Mouse (Mus musculus) layer of hippocampus, adult 8-10 months (tissue): ENCODE results near the gene Fcor. TPM values are rescaled to one million over a fixed set of nuclear protein-coding genes. Genes with fewer than 3 reads are reported as not detected.

ENCODE experiments used
- DNase-seq, 2 experiments: peaks; one replicate each; pipeline ENCODE4 v3.0.0; 2022; ENCODE audit warnings: low spot score in 2 of 2
- total RNA-seq, 4 experiments: library from RNA; stranded (reverse); gene quantifications; 2 replicates each; pipeline ENCODE4 v1.2.4; 2022

Gene Fcor
- total RNA-seq = 10 to 100 TPM in 3 of 4 experiments, 1 to 10 TPM in 1; 9.9 to 18.1 (median 14.7) TPM

GRCm38 (mm10) chr8:3671980-3672491 is at the start of gene Fcor:
Gene Fcor, minus strand, starts transcription at chr8:3672362.
- peak; percentile 86 to 92 for DNase-seq

- no peak for DNase-seq
These were observed 48.9 kb upstream of the Fcor start for GRCm38 (mm10) chr8:3721041-3721440.

DNA sequence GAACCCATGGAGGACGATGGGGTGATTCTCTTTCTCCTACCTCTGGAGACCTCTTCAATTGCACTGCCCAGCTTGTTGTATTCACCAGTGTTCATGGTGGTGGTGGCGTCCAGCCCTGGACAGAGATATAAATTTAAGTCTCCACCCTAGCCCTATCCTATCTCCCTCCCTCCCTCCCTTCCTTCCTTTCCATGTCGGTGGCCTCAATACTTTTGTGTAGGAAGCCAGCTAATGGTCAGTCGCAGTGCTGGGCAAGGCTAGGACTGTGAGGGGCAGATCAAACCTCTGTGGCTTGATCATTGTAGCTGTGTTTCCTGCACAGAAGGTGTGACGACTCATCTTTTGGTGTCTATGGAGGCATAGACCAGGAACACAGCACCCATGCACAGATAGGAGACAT is 48.4 kb upstream of the Fcor start, which contains the start of gene Clec4g:
TSS of gene Clec4g (minus strand) at position 101 of the 400 bp plus-strand sequence.
- DNase-seq = no peak

DNA sequence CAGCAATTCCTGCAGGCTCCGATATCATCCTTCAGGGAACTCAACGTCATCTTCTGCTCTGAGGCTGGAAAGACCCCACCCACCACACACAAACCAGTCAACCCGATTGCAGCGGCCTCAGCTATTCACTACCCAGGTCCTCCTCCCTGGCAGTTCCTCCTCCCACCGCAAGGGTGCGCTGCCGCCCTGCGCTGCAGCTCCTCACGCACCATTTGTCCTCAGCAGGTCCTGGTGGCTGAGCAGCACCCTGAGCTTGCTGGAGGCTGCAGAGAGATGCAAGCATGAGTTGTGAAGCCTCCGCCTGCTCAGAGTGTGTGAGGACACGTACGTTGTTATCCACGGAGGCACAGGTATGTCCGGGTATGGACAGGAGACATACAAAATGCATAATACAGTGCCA is 46.4 kb upstream of the Fcor start:
- DNase-seq = peak; percentile 12 to 55

GRCm38 (mm10) chr8:3717321-3717954 is 45.3 kb upstream of the Fcor start:
- no peak for DNase-seq

DNA sequence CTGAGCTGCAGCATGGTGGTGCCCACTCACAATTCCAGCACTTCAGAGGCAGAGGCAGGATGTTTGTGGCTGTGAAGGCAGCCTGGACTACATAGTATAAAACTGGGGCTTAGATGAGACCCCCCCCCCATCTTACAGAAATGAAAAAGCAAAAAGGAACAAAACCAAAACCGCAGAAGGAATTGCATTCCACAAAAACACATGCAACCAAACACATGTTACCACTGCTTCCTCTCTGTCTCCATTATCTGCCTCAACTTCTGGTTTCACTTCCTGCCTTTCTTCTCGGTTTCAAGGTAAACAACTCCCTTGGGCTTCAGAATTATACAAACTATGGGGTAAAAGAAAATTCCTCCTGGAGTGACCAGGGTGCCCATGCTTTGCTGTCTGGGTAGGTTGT is 39.5 kb upstream of the Fcor start:
- DNase-seq = no peak

DNA sequence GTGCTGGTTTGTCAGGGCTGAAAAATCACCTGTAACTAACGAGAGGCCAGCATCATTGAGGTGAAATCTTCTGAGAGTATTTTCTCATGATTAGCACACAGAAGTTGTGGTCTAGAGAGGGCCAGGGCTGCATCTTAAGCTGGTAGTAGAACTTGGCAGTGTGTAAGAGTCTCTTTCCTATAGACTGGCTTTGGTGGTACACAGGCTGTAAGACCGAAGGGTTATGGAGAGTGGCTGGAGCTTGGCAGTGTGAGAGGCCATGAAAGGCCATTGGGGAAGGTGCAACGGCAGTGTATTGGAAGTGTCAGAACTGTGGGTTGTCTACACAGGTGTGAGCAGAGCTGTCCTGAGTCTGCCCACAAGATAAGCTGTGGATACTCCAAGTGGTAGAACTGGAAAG is 38.1 kb upstream of the Fcor start:
- no peak for DNase-seq

- DNase-seq = no peak
These were observed 35.4 kb upstream of the Fcor start for GRCm38 (mm10) chr8:3707611-3708010.

- no peak for DNase-seq
These were observed 33.5 kb upstream of the Fcor start for GRCm38 (mm10) chr8:3705711-3706110.

GRCm38 (mm10) chr8:3701491-3701890 is 29.3 kb upstream of the Fcor start:
- DNase-seq = no peak

- no peak for DNase-seq
These were observed 22.0 kb upstream of the Fcor start, which contains the start of gene Fcer2a for GRCm38 (mm10) chr8:3694121-3694520. Gene Fcer2a, minus strand, starts transcription at chr8:3694175.

GRCm38 (mm10) chr8:3690774-3691173 is 18.6 kb upstream of the Fcor start:
- DNase-seq = no peak

- no peak for DNase-seq
These were observed 15.4 kb upstream of the Fcor start for GRCm38 (mm10) chr8:3687537-3687936.

DNA sequence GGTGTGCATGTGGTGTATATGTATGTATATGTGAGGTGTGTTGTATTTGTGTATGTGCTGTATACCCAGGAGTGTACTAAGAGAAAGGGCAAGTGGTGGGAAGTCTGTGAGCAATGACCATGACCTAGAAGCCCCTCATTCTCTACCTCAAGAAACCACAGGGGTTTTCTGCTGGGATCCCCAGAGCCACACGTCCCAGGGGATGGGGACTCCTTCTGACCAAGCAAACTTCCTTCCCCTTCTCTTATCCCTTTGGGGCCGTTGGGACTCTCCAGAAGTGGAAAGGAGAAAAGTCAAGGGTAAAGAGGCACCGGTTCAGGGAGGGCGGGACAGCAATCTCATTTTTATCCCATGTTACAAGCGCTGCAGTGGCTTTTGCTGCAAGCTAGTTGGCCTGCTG is 13.3 kb upstream of the Fcor start:
- DNase-seq = no peak

- DNase-seq = no peak
These were observed 12.4 kb upstream of the Fcor start for GRCm38 (mm10) chr8:3684530-3684929.

DNA sequence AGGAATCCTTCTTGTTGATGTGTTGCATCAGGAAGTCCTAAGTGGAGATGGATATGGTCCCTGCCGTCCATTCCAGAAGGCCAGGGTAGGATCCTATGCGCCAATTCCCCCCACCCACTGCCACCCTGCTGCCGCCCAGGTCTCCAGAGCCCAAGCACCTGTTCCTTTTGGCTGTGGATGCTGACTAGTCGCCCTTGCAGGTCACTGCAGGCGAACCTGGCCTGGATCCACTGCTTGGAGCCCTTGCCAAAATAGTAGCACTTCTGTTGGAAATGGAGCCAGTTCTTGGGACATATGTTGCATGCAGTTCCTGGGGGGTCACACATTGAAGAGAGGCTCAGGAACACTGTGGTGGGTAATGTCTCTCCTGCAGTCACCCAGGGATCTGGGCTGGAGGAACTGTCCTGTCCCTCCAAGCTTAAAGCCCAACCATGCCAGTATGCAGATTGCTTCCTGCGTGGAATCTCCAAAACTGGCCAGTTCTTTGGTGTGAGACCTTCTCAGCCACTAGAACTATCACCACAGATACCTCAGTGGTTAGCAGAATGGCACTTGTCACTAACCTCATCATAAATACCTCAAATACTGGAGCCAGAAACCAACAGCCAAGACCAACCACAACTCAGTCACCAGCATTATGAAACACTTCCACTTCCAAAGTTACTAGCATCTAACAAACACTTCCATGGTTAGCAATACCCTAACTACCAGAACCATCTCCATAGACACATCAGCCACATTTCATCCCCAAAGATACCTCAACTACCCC is 11.4 kb upstream of the Fcor start:
- no peak for DNase-seq

GRCm38 (mm10) chr8:3682435-3682834 is 10.3 kb upstream of the Fcor start:
- no peak for DNase-seq

DNA sequence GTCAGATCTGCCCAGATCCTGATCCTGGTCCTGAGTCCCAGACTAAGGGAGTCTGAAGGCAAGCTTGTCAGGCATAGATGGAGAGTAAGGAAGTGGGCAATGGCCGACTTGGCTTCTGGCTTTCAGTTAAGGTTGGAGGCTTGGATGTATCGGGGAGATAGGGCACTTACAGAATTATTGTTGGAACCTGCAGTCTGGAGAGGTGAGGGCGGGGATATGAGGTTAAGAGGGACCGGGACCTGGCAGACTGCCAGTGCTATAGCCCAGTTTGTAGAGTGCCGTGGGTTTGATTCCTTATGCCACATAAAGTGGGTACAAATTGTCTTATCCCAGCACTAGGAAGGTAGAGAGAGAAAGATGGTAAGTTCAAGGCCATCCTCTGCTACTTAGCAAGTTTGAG is 7.5 kb upstream of the Fcor start:
- no peak for DNase-seq

DNA sequence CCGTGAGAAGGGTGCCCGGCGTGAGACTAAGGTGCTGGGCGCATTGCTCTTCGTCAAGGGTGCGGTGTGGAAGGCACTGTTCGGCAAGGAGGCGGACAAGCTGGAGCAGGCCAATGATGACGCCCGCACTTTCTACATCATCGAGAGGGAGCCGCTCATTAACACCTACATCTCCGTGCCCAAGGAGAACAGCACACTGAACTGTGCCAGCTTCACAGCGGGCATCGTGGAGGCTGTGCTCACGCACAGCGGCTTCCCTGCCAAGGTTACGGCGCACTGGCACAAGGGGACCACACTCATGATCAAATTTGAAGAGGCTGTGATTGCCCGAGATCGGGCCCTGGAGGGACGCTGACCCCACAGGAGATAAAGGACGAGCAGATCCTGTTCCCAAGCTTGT is 7.1 kb upstream of the Fcor start:
- no peak for DNase-seq

DNA sequence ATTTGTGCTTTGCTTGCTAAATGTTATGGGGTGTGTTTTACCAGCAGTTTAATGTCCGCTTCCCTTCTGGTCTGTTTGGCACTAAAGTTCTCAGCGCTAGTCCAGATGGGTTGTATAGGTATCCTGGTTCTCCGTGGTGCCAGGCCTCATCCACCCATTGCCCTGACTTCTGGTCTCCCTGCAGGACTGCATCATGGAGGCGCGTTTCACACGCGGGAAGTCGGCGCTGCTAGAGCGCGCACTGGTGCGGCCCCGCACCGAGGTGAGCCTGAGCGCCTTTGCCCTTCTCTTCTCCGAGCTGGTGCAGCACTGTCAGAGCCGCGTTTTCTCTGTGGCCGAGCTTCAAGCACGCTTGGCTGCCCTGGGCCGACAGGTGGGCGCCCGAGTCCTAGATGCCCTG is 6.7 kb upstream of the Fcor start:
- DNase-seq = no peak

DNA sequence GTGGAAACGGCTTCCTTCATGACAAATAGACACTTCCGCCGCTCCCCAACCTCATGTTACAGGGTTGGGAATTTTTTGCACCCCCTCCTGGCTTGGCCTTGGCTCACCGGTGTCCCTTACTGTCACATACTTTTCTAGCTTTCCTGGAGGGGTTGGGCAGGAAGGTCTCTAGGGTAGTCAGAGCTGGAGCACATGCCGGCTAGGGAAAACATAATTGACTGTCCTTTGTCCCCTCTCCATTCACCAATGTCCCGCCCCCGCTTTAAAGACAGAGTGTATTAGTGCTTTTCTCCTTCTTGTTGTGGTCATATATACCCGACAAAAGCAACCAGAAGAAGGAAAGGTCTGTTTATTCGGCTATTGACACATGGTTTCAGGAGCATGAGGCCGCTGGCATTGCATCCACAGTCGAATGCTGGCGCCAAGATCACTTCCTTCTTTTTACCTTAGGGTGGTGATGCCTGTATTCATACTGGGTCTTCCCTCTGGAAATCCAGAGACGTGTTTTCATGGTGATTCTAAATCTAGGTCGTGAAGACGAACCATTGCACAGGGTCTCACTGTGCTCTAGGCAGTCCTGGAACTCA is 4.9 kb upstream of the Fcor start:
- no peak for DNase-seq
